Mouse (Mus musculus): ENCODE data around the gene Il17a. TPM values are rescaled to one million over a fixed set of nuclear protein-coding genes. Genes with fewer than 3 reads are reported as not detected.

Il17a gene
- polyA plus RNA-seq, 2 experiments: not detected

GRCm38 (mm10) chr1:20685393-20685792 is 45.3 kb upstream of the Il17a start:
- Histone ChIP-seq H3K4me3 (ENCODE audit: insufficient read depth in 1 of 2, low read depth in 2 of 2, low read length in 2 of 2) (no peak overlapping the region), H3K4me1 (replicated peaks; ENCODE audit: control insufficient read depth in 2 of 2, insufficient read depth in 2 of 2, low read length in 1 of 2) (no peaks in the 10 kb centered on the region), H3K9me3 (ENCODE audit: control insufficient read depth, low read length) (no peaks in the 10 kb centered on the region), H3K4me2 (ENCODE audit: low read depth) (no peak overlapping the region), H3K9ac (replicated peaks) (no peak overlapping the region), H3K27me3 (ENCODE audit: control insufficient read depth, insufficient read depth, low read length) (no peaks in the 10 kb centered on the region), H3K36me3 (replicated peaks; ENCODE audit: control insufficient read depth, insufficient read depth, low read depth) (no peaks in the 10 kb centered on the region), H3K27ac (no peak overlapping the region)
- WGBS (ENCODE audit: insufficient replicate concordance): 60% methylated on average over 2 of the region's 2 CpGs
- DNase-seq (ENCODE audit: low read depth in 3 of 3, low spot score in 3 of 3): no peak
- no peak for ATAC-seq (ENCODE audit: insufficient read depth)
- TF ChIP-seq EP300 (IDR thresholded peaks at IDR 0.05; ENCODE audit: low read depth) (no peak), CTCF (IDR thresholded peaks at IDR 0.05; ENCODE audit: low read depth) (no peak)

GRCm38 (mm10) chr1:20685907-20686306 is 44.8 kb upstream of the Il17a start:
- ATAC-seq (ENCODE audit: insufficient read depth) (no peak), DNase-seq (ENCODE audit: low read depth in 3 of 3, low spot score in 3 of 3) (no peak)
- no peak for TF ChIP-seq CTCF (IDR thresholded peaks at IDR 0.05; ENCODE audit: low read depth)
- TF ChIP-seq EP300 (IDR thresholded peaks at IDR 0.05; ENCODE audit: low read depth): no peak
- Histone ChIP-seq H3K9me3 (ENCODE audit: control insufficient read depth, low read length) (no peaks in the 10 kb centered on the region), H3K9ac (replicated peaks) (no peak overlapping the region), H3K27me3 (ENCODE audit: control insufficient read depth, insufficient read depth, low read length) (no peaks in the 10 kb centered on the region), H3K27ac (no peak overlapping the region), H3K4me2 (ENCODE audit: low read depth) (no peak overlapping the region), H3K4me1 (replicated peaks; ENCODE audit: control insufficient read depth in 2 of 2, insufficient read depth in 2 of 2, low read length in 1 of 2) (no peaks in the 10 kb centered on the region), H3K4me3 (ENCODE audit: insufficient read depth in 1 of 2, low read depth in 2 of 2, low read length in 2 of 2) (no peak overlapping the region), H3K36me3 (replicated peaks; ENCODE audit: control insufficient read depth, insufficient read depth, low read depth) (no peaks in the 10 kb centered on the region)
- 66% methylated on average over 4 of the region's 4 CpGs for WGBS (ENCODE audit: insufficient replicate concordance)

GRCm38 (mm10) chr1:20691336-20691735 is 39.4 kb upstream of the Il17a start:
- WGBS (ENCODE audit: insufficient replicate concordance): 81% methylated on average over 8 of the region's 8 CpGs
- Histone ChIP-seq H3K9me3 (ENCODE audit: control insufficient read depth, low read length) (no peaks in the 10 kb centered on the region), H3K27me3 (ENCODE audit: control insufficient read depth, insufficient read depth, low read length) (no peaks in the 10 kb centered on the region), H3K4me2 (ENCODE audit: low read depth) (no peak overlapping the region), H3K9ac (replicated peaks) (no peak overlapping the region), H3K4me1 (replicated peaks; ENCODE audit: control insufficient read depth in 2 of 2, insufficient read depth in 2 of 2, low read length in 1 of 2) (no peaks in the 10 kb centered on the region), H3K36me3 (replicated peaks; ENCODE audit: control insufficient read depth, insufficient read depth, low read depth) (no peaks in the 10 kb centered on the region), H3K4me3 (ENCODE audit: insufficient read depth in 1 of 2, low read depth in 2 of 2, low read length in 2 of 2) (no peak overlapping the region), H3K27ac (no peak overlapping the region)
- ATAC-seq (ENCODE audit: insufficient read depth): no peak
- no peak for TF ChIP-seq CTCF (IDR thresholded peaks at IDR 0.05; ENCODE audit: low read depth)
- DNase-seq (ENCODE audit: low read depth in 3 of 3, low spot score in 3 of 3): no peak

GRCm38 (mm10) chr1:20693634-20694313 is 36.9 kb upstream of the Il17a start:
- H3K4me3 ChIP-seq (ENCODE audit: insufficient read depth in 1 of 2, low read depth in 2 of 2, low read length in 2 of 2): no peak overlapping the region
- no peak overlapping the region for H3K27ac ChIP-seq
- no peak overlapping the region for H3K9ac ChIP-seq (replicated peaks)
- no peak for ATAC-seq (ENCODE audit: insufficient read depth)
- H3K36me3 ChIP-seq (replicated peaks; ENCODE audit: control insufficient read depth, insufficient read depth, low read depth): no peaks in the 10 kb centered on the region
- H3K4me1 ChIP-seq (replicated peaks; ENCODE audit: control insufficient read depth in 2 of 2, insufficient read depth in 2 of 2, low read length in 1 of 2): no peaks in the 10 kb centered on the region
- H3K27me3 ChIP-seq (ENCODE audit: control insufficient read depth, insufficient read depth, low read length): no peaks in the 10 kb centered on the region
- 61% methylated on average over 6 of the region's 6 CpGs for WGBS (ENCODE audit: insufficient replicate concordance)
- no peaks in the 10 kb centered on the region for H3K9me3 ChIP-seq (ENCODE audit: control insufficient read depth, low read length)
- TF ChIP-seq EP300 (IDR thresholded peaks at IDR 0.05; ENCODE audit: low read depth): no peak
- TF ChIP-seq CTCF (IDR thresholded peaks at IDR 0.05; ENCODE audit: low read depth): no peak
- DNase-seq (ENCODE audit: low read depth in 3 of 3, low spot score in 3 of 3): no peak
- H3K4me2 ChIP-seq (ENCODE audit: low read depth): no peak overlapping the region

- H3K36me3 ChIP-seq (replicated peaks; ENCODE audit: control insufficient read depth, insufficient read depth, low read depth): no peaks in the 10 kb centered on the region
- WGBS (ENCODE audit: insufficient replicate concordance): 44% methylated on average over 3 of the region's 3 CpGs
- no peaks in the 10 kb centered on the region for H3K4me1 ChIP-seq (replicated peaks; ENCODE audit: control insufficient read depth in 2 of 2, insufficient read depth in 2 of 2, low read length in 1 of 2)
- H3K27me3 ChIP-seq (ENCODE audit: control insufficient read depth, insufficient read depth, low read length): no peaks in the 10 kb centered on the region
- no peak overlapping the region for H3K4me3 ChIP-seq (ENCODE audit: insufficient read depth in 1 of 2, low read depth in 2 of 2, low read length in 2 of 2)
- no peak overlapping the region for H3K9ac ChIP-seq (replicated peaks)
- ATAC-seq (ENCODE audit: insufficient read depth): no peak
- no peak for DNase-seq (ENCODE audit: low read depth in 3 of 3, low spot score in 3 of 3)
- H3K4me2 ChIP-seq (ENCODE audit: low read depth): no peak overlapping the region
- no peaks in the 10 kb centered on the region for H3K9me3 ChIP-seq (ENCODE audit: control insufficient read depth, low read length)
- H3K27ac ChIP-seq: no peak overlapping the region
- TF ChIP-seq EP300 (IDR thresholded peaks at IDR 0.05; ENCODE audit: low read depth) (no peak), CTCF (IDR thresholded peaks at IDR 0.05; ENCODE audit: low read depth) (peak; percentile 29; the same call in 1 of the 2 replicates)
Measured at GRCm38 (mm10) chr1:20700011-20700410, 30.7 kb upstream of the Il17a start.

Data from liver, embryonic 14.5 days (tissue).